Mouse (Mus musculus): ENCODE data around the gene Krtap29-1.

- TF ChIP-seq POLR2A (IDR thresholded peaks at IDR 0.05; ENCODE audit: control insufficient read depth, low read depth, low read length) (no peak), CTCF (IDR thresholded peaks at IDR 0.05; ENCODE audit: control insufficient read depth, insufficient read depth, insufficient replicate concordance, low read depth, low read length) (no peak)
Measured at GRCm38 (mm10) chr11:99993620-99994383, 14.9 kb upstream of the Krtap29-1 start, which contains the start of gene Krtap17-1.
